Mouse (Mus musculus) neural tube, embryonic 10.5 days (tissue): ENCODE measurements around the gene Orai3.
"Not testable (repeated sequence)": the region's sequence is repeated elsewhere in the genome, so short reads cannot be mapped to it uniquely, and the experiment has no call there.

Source experiments
- DNase-seq: peaks from one replicate; pipeline ENCODE4 v3.0.0-alpha.2; 2017; ENCODE audit warnings: low spot score; ENCODE audit errors: extremely low spot score

Orai3 gene

DNA sequence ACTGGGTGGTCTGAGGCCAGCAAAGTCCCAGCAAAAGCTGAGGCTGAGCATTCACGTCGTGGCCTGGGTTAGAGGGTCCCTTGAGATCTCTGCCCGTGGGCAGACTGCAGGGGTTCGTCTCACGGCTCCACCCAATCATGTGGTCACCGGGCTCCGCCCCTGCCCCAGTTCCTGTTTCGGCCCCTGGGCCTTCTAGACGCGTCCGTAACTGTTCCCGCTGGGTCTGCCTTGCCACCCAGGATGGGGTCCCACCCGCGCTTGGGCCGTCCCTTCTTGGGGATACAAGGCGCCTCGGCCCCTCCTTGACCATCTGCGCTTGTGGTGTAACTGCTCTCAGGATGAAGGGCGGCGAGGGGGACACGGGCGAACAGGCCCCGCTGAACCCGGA is at the start of gene Orai3:
TSS of gene Orai3 (plus strand) at position 165 of the 388 bp plus-strand sequence.
- DNase-seq, result peak; percentile 82

DNA sequence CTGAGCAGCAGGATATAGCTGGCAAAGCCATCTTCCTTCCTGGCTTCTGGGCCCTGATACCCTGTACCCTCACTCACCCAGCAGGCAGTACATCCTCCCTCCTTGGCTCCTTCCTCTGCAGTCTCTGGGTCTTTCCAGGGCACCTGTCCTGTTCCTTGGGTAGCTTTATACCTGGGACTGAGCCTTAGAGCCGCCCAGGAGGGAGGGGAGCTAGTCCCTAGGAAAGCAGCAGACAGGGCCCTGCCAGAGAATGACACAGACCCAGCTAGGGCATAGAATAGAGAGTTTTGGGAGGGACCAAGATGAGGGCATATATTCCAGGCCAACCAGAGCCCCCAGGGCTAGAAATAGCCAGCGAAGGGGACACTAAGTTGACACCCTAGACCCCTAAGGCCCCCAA is 44.1 kb upstream of the Orai3 start:
- DNase-seq, result no peak

DNA sequence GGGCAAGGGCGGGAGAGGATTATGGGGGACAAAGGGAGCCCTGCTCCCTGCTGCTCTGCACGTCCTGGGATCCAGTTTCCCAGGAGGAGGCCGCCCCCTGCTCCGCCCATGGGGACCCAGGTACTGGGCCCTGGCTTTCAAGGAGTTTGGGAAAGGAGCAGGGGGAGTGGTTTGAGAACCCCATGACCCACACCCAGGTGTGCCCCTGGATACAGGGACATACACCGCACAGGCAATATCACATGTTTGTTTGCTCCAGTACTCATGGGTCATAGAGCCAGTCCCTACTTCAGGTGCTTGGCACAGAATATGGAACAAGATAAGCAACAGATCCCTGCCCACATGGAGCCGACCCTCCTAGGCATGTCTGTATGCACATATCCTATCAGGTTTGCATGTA is 43.7 kb upstream of the Orai3 start:
- DNase-seq, result no peak

DNA sequence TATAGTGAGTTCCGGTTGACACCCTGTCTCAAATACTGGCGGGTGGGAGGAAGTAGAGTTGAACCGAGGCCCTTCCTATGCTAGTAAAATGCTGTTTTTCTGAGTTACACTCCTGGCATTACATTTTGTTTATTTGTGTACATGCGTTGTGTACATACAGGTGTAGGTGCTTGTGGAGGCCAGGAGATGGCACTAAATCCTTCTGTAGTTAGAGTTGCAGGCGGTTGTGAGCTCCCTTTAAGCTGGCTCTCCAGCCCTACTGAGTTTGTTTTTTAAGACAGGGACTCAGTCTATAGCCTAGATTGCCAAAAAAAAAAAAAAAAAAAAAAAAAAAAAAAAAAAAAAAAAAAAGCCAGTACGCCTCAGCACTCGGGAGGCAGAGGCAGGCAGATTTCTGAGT is 41.7 kb upstream of the Orai3 start:
- DNase-seq, result no peak

DNA sequence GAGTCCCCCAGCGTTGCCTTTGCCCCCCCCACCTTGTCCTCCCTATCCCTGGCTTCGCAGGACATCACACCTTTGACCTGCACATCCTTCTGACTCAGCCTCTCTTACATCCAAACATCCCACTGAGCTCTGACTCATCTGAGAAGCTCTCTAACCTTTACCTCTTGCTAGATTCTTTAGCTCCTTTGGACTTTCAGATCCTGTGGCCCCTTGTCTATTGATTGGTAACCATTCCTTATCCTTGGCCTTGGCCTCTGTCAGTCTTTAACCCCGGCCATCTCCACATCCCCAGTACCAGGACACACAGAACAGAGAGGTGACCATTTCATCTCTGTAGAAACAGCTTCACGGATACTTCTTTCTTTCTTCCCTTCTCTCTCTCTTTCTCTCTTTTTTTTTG is 39.4 kb upstream of the Orai3 start:
- DNase-seq, result no peak

DNA sequence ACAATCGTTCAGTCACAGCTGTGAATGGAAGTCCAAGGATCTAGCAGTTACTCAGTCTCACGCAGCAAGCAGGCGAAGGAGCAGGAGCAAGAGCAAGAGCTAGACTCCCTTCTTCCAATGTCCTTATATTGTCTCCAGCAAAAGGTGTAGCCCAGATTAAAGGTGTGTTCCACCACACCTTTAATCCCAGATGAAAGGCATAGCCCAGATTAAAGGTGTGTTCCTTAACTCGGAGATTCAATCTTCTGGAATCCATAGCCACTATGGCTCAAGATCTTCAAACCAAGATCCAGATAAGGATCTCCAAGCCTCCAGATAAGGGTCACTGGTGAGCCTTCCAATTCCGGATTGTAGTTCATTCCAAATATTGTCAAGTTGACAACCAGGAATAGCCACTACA is 37.5 kb upstream of the Orai3 start, which contains the start of gene Ctf2:
TSS of gene Ctf2 (minus strand) at position 101 of the 400 bp plus-strand sequence.
- DNase-seq, result not testable (repeated sequence)

DNA sequence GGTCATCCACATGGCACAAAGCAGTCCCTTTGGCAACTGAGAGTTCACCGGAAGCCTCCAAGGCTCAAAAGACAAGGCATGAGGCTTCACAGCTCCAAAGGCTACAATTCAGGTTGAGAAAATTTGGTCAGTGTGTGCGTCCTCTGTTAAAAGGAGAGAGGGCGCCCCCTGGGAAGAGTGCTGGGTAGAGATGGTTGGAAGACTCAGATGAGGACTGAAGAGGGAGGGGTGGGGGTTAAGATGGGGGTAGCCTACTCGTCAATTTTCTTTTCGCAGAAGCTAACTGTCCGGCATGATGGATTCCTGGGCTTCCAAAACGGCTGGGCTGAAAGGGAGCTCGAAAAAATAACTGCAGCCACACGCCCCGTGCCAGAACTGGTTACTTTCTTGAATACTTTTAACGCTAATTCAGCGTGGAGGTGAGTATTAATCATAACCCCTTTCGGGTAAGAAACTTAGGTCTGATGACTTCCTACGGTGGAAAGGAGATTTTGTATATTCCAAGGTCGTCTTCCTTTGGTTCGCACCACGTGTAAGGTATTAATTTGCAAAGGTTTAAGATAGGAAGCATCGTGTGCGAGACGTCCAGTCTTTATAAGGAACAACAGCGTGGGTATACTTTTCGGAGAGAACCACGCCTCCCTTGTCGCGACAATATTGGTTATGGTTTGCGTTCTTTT is 25.1 kb upstream of the Orai3 start, which contains the start of gene Fbxl19:
TSS of gene Fbxl19 (plus strand) at position 178 of the 680 bp plus-strand sequence.
- peak; percentile 68 for DNase-seq

DNA sequence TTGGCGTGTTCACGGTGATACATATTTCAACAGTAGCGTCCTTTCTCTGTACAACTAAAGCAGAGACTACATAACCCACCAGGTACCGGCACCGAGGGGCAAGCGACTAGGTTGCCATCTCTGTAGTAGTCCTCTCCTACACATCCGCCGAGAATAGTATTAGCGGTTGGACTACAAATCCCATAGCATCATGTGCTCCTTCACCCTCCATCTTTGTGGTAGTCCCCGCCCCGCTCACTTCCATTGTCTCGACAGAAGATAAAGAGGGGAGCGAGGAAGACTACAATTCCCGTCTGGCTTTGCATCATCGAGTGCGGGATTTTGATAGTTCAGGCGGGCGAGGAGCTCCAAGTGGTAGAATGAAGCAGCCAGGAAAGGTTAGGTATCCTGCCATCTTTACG is 24.4 kb upstream of the Orai3 start:
- peak; percentile 89 for DNase-seq

DNA sequence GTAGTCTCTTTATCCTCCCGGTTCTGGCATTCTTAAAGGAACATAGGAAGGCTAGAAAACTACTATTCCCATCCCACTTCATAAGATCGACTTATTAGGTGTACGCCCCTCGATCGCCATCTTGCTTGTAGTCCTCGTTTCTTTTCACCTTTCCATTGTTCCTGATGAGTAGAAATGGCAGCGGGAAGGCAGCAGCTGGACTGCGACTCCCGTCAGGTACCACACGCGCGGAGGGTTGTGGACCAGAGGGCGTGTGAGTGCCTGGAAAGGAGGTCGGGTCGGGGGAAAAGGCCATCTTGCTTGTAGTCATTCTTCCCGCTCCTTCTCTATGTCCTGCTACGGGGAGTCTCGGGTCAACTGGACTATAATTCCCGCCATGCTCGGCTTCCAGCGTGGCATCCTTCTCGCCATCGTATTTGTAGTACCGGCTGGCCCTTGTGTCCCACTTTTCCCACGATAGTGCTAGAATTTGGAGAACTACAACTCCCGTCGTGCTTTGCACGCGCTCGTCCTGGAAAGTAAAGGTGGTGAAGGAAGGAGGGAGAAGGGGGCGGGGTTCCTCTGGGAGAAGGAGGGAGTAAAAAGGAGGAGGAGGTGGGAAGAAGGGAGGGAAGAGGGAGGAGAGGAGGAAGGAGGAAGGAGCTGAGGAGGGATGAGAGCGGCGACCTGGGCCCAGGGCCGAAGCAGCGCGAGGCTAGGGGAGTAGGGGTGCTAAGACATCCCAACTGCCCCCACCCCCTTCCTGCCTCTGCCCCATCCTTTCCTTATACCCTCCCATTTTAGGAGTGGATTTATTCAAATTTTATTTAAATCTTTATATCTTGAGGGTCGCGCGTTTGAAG is 23.7 kb upstream of the Orai3 start:
- DNase-seq, result peak; percentile 93

DNA sequence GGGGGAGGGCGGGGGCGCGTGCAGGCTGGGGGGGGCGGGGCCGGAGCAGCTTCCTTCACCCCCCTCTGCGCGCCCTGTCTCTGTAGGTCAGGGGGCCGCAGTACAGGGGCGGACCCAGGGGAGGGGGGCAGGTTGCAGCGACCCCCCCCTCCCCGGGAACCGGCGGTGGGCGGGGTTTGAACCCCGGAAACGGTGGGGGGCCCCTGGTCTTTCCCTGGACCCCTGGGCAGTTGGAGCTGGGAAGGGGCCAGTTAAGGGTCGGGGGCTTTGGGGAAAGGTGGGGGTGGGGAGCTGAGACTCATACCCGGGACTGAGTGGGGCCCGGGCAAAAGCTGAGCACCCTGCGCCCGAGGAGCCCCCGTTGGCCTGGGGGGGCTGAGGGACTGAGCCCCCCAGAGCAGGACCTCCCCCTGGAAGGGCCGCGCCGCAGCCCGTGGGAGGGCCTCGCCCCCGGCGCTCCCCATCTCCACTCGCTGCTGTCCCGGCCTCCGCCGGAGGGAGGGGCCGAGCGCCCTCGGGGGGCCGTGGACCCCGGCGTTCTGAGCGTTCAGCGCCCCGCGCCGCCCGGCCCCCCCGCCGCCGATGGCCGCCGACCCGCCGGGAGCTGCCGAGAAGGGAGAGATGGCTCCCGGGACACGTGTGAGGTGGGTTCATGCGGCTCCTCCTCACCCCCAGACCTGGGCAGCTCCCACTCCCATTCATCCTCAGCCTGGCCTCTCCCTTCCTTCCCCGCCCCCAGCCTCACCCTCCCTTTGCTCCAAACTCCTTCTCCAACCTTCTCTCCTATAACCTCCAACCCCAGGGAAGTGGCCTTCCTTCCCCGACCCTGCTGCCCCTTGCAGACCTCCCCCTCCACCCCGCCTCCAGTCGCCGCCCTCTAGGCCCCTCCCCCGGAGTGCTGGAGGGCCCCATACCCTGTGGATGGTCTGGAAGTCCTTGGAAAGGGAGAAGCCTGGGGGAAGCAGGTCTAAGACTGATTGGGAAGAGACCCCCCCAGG is 22.8 kb upstream of the Orai3 start:
- DNase-seq, result peak; percentile 75

DNA sequence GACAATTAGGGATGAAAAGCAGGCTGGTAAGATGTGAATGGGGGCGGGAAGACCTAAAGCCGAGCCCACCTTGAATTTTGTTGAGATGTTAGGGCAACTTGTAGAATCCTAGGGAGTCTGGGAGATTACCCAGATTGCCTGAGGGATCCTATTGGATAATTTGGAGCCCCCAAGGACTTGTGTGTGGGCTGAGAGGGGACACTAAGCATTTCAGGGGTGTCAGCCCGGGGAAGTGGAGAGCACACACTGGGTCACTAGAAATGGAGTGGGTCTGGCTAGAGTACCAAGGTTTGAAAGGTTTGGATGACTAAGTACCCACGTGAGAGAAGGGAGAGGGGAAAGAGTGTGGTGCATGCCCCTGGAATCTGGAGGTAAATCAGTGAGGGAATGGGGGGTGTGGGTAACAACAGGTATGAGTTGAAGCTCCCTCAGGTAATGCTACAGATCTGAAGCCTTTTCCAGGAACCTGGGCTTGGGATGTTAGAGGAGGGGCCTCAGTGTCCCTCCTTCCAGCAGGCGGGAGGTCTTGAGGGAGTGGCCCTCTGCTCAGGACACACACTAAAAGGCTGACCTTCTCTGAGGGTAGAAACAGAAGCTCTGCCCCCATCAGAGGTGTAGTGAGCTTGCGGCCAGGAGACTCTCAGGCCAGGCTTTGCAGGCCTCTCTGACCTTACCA is 21.9 kb upstream of the Orai3 start:
- no peak for DNase-seq

DNA sequence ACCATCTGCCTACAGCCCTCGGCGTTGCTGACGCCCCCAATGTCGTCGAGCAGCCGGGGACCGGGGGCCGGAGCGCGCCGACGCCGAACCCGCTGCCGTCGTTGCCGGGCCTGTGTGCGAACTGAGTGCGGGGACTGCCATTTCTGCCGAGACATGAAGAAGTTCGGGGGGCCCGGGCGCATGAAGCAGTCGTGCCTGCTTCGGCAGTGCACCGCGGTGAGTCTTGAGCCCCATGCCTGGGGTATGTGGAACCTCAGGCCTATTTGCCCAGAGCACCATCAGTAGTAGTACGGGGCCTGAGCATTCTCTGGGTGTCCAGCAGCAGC is 21.4 kb upstream of the Orai3 start:
- no peak for DNase-seq

DNA sequence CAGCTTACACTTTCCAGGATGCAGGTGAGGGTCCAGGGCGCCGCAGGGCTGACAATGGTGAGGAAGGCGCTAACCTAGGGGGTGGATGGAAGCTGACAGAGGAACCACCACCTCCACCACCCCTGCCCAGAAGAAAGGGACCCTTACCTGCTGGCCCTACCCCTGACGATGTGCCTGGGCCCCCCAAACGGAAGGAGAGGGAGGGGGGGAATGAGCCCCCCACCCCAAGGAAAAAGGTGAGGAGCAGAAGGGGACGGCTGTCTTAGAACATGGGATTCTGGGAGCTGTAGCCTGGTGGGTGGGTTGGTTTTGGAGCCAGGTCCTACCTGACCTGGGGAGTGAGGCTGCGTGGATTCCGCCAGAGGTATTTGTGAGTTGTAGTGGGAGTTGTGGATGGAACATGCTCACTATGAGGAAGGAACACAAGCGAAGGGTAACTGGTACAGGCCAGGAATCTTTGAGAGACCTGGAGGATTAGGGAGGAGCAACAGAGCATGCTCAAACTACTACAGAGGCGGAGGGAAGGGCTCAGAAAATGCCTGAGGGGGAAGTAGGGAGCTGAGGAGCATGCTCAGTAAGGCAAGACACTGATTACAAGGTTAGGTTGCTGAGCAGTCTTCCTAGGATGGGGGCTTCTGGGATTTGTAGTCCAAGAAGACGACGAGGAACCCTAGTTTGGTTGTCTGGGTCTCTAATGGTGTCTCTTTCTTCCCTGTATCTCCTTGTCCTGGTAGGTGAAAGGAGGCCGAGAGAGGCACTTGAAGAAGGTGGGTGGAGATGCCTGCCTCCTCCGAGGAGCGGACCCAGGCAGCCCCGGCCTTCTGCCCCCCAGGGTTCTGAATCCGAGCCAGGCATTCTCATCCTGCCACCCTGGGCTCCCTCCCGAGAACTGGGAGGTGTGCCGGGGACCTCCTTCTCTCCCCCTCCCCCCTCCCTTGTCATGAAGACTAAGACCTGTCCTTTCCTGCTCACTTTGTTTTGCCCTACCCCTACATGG is 19.2 kb upstream of the Orai3 start:
- DNase-seq, result no peak

DNA sequence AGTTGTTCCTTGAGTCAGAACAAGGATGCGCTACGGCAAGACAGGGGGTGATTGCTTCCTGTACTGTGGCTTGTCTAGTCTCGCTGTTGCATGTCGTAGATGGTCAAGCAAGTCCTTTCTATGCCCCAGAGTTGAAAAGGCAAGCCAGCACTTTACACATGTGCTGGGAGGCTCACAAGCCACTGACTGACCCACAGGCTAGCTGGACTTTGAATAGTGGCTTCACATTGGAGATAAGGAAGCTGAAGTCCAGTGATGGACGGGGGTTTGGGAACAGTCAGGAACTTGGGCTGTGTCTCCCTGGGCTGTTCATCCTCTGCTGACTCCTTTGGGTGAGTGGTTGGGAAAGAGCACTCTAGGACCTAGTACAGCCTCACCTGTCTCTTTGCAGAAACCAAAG is 18.0 kb upstream of the Orai3 start:
- DNase-seq, result no peak

DNA sequence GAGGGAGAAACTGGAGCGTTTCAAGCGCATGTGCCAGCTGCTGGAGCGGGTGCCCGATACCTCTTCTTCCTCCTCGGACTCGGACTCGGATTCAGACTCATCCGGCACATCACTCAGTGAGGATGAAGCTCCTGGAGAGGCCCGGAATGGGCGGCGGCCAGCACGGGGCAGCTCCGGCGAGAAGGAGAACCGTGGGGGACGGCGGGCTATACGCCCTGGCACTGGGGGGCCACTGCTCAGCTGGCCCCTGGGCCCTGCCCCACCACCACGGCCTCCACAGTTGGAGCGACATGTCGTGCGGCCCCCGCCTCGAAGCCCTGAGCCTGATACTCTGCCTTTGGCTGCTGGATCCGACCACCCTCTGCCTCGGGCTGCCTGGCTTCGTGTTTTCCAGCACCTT is 17.5 kb upstream of the Orai3 start:
- DNase-seq, result no peak

DNA sequence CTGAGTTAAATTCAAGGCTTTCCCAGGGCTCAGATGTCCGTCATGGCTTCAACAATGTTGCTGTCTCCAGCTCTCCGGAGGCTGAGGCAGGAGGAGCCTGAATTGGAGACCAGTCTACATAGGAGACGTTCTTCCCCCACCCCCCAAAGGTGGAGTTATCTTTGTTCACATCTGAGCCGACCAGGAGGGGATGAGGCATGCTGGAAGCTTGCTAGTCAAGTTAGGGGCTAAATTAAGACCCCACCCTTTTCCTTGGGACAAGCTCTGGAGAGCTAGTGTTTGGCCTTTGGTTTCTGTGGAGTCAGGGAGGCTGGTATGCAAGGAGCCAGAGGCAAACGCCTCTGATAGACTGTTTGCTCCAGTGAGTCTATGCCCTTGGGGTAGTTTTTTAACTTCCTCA is 16.5 kb upstream of the Orai3 start:
- DNase-seq, result no peak

DNA sequence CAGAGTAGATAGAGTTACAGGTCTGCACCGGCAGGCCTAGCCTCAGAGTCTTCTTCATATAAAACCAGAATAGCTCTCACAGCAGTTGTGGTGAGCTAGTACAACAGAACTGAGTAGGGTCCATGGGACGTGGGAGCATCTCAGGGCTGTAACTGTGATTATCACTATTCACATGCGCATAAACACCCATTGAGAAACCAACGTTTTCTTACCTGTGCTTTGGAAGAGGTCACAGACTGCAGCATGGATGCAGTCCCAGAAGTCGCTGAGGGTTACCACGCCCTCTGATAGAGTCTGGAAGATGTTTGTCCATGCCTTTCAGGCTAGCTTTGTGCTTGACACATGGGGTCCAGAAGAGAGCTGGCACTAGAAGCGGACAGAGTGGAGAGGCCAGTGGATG is 15.9 kb upstream of the Orai3 start:
- DNase-seq, result no peak

DNA sequence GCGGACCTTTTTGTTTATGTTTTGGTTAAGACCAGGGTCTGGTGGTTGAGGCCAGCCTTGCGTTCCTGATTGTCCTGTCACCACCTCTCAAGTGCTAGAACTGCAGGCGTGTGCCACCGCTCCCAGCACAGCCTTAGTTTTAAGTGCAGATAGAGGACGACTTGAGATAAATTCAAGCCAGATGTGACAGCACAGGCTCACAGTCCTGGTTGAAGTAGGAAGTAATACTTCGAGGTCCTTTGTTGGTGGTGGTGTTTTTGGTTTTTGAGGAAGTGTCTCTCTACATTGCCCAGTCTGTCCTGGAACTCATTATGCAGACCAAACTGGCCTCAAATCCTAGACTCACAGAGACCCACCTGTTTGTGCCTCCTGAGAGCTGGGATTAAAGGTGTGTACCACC is 9.9 kb upstream of the Orai3 start:
- no peak for DNase-seq

DNA sequence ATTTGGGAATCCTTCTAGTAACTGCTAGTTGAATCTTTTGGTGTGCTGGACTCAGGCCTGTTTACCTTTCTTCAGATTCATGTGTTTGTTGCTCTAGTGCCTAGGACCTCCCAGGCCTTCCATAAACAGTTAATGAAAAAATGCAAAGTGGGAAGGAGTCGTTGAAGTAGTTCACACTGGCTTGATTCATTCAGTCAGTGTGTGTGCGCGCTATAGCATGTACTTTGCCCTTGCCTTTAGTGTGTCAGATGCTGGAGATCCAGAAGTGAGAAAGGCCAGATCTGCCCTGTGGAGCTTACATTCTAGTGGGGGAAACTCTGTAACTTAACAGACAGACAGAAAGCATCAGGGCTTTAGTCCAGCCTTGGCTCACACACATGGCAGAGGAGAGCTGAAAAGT is 9.1 kb upstream of the Orai3 start:
- DNase-seq, result no peak

DNA sequence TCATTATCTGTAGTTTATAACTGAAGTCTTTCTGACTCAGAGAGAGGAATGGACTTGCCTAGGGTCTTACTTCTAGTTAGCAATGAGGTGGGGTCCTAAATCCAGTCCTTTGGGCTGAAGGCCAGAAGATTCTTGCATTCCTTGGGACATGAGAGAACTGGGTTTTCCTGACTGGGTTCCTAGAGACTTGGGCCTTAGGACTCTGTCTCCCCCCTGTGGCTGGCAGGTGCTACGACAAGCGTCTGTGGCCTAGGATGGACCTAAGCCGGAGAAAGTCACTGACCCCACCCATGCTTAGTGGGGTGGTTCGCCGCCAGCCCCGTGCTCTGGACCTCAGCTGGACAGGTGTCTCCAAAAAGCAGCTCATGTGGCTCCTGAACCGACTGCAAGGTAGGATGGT is 8.6 kb upstream of the Orai3 start:
- peak; percentile 65 for DNase-seq
